Mouse (Mus musculus) embryonic facial prominence, embryonic 14.5 days (tissue): ENCODE data around the gene Stra6. TPM values are rescaled to one million over a fixed set of nuclear protein-coding genes. Genes with fewer than 3 reads are reported as not detected.
A peak's percentile ranks its signal among the peaks of the same experiment; 100 is the strongest.

ENCODE experiments used
- ATAC-seq: fragments of 200-750 bp; cut with Nextera tagmentation; 2 replicates; pipeline ENCODE4 v1.8.0; 2017; ENCODE audit warnings: low read depth, moderate number of reproducible peaks, moderate TSS enrichment
- DNase-seq: peaks from one replicate; pipeline ENCODE4 v3.0.0-alpha.2; 2015; ENCODE audit warnings: low spot score
- H3K27ac ChIP-seq: fragments of 300-500 bp; sonication (generic); replicated peaks from 2 replicates; pipeline ENCODE4 v1.5.1; 2014; ENCODE audit warnings: low read depth, mild to moderate bottlenecking, low read length, moderate library complexity
- H3K27me3 ChIP-seq: fragments of 300-500 bp; sonication (generic); replicated peaks from 2 replicates; pipeline ENCODE4 v1.6.1; 2014; ENCODE audit warnings: low read length; ENCODE audit not compliant: control insufficient read depth, insufficient read depth
- H3K36me3 ChIP-seq: fragments of 300-500 bp; sonication (generic); 2 replicates; pipeline ENCODE4 v1.6.1; 2014; ENCODE audit warnings: low read length, mixed read lengths; ENCODE audit not compliant: control insufficient read depth, insufficient read depth
- H3K4me1 ChIP-seq: fragments of 300-500 bp; sonication (generic); 2 replicates; pipeline ENCODE4 v1.6.1; 2014; ENCODE audit warnings: antibody characterized with exemption, low read length; ENCODE audit not compliant: control insufficient read depth, insufficient read depth
- H3K4me2 ChIP-seq: fragments of 300-500 bp; sonication (generic); 2 replicates; pipeline ENCODE4 v1.6.1; 2014; ENCODE audit warnings: low read depth, mild to moderate bottlenecking, low read length, moderate library complexity, mixed read lengths
- H3K4me3 ChIP-seq: fragments of 300-500 bp; sonication (generic); 2 replicates; pipeline ENCODE4 v1.5.1; 2014; ENCODE audit warnings: low read depth, mild to moderate bottlenecking, low read length
- H3K9ac ChIP-seq: fragments of 300-500 bp; sonication (generic); 2 replicates; pipeline ENCODE4 v1.6.1; 2014; ENCODE audit warnings: low read depth, mild to moderate bottlenecking, low read length, moderate library complexity, mixed read lengths
- H3K9me3 ChIP-seq: fragments of 300-500 bp; sonication (generic); 2 replicates; pipeline ENCODE4 v1.6.1; 2016; ENCODE audit warnings: low read length; ENCODE audit not compliant: control insufficient read depth
- WGBS: fragments of 180-500 bp; shearing (Covaris S2); extraction: QIAGEN DNeasy Blood & Tissue Kit; methylation state at CpG from one replicate; pipeline ENCODE4 v1.1.7; 2014; 5-methylcytosine and 5-hydroxymethylcytosine counted together
- polyA plus RNA-seq: library from polyadenylated mRNA; unstranded; fragments of >200 nt; fragmentation: Nextera tagmentation; extraction: Ambion mirVana; gene quantifications from 2 replicates; pipeline ENCODE4 v1.2.1, GENCODE M21; 2014

Gene Stra6
- polyA plus RNA-seq, 1 experiment from 2014 or later, result 10.5 TPM

- DNase-seq (no peak), ATAC-seq (peak; percentile 16; the same call in 1 of the 2 replicates)
- Histone ChIP-seq H3K27me3 (no peaks in the 10 kb centered on the region), H3K27ac (no peak overlapping the region), H3K4me3 (no peak overlapping the region), H3K4me1 (peaks cover 28% of the 10 kb centered on the region), H3K36me3 (no peaks in the 10 kb centered on the region), H3K9ac (no peak overlapping the region), H3K9me3 (no peaks in the 10 kb centered on the region), H3K4me2 (no peak overlapping the region)
- WGBS, result 40% methylated on average over 7 of the region's 7 CpGs
Measured at GRCm38 (mm10) chr9:58116024-58116651, 52.5 kb downstream of the Stra6 start.

GRCm38 (mm10) chr9:58118671-58119070, 55.1 kb downstream of the Stra6 start, which contains the start of gene Ccdc33:
Gene Ccdc33, minus strand, starts transcription at chr9:58118823.
- H3K27ac ChIP-seq, result no peak within 1 kb of the TSS
- H3K9me3 ChIP-seq, result no peaks in the 10 kb centered on the region
- H3K4me2 ChIP-seq, result no peak within 1 kb of the TSS
- H3K36me3 ChIP-seq, result no peaks in the 10 kb centered on the region
- ATAC-seq, result no peak
- H3K4me3 ChIP-seq, result no peak within 1 kb of the TSS
- no peaks in the 10 kb centered on the region for H3K27me3 ChIP-seq
- no peak for DNase-seq
- 37% methylated on average over 2 of the region's 2 CpGs for WGBS
- H3K4me1 ChIP-seq, result peaks cover 20% of the 10 kb centered on the region
- H3K9ac ChIP-seq, result no peak within 1 kb of the TSS

GRCm38 (mm10) chr9:58125085-58125484, 61.5 kb downstream of the Stra6 start:
- 31% methylated on average over 3 of the region's 3 CpGs for WGBS
- H3K9me3 ChIP-seq, result no peaks in the 10 kb centered on the region
- DNase-seq (no peak), ATAC-seq (no peak)
- peaks cover 23% of the 10 kb centered on the region for H3K4me1 ChIP-seq
- no peaks in the 10 kb centered on the region for H3K36me3 ChIP-seq
- no peak overlapping the region for H3K27ac ChIP-seq
- no peaks in the 10 kb centered on the region for H3K27me3 ChIP-seq
- no peak overlapping the region for H3K4me3 ChIP-seq
- no peak overlapping the region for H3K9ac ChIP-seq
- no peak overlapping the region for H3K4me2 ChIP-seq

- 24% methylated on average over 4 of the region's 4 CpGs for WGBS
- Histone ChIP-seq H3K27me3 (no peaks in the 10 kb centered on the region), H3K9me3 (no peaks in the 10 kb centered on the region), H3K27ac (no peak overlapping the region), H3K36me3 (no peaks in the 10 kb centered on the region), H3K4me2 (no peak overlapping the region), H3K9ac (no peak overlapping the region), H3K4me3 (no peak overlapping the region), H3K4me1 (peaks cover 26% of the 10 kb centered on the region)
- ATAC-seq, result no peak
- no peak for DNase-seq
Measured at GRCm38 (mm10) chr9:58125811-58126210, 62.2 kb downstream of the Stra6 start.

GRCm38 (mm10) chr9:58128926-58129413, 65.4 kb downstream of the Stra6 start:
- H3K36me3 ChIP-seq, result no peaks in the 10 kb centered on the region
- H3K4me1 ChIP-seq, result peaks cover 50% of the 10 kb centered on the region
- H3K27me3 ChIP-seq, result no peaks in the 10 kb centered on the region
- peak overlapping the region; percentile 74 for H3K27ac ChIP-seq
- WGBS, result 2% methylated on average over 10 of the region's 13 CpGs
- DNase-seq (peak; percentile 79), ATAC-seq (peak; percentile 65)
- peak overlapping the region; percentile 18; the same call in 1 of the 2 replicates for H3K4me2 ChIP-seq
- H3K4me3 ChIP-seq, result no peak overlapping the region
- peak overlapping the region; percentile 41; the same call in 1 of the 2 replicates for H3K9ac ChIP-seq
- H3K9me3 ChIP-seq, result no peaks in the 10 kb centered on the region

GRCm38 (mm10) chr9:58129508-58129907, 65.9 kb downstream of the Stra6 start:
- Histone ChIP-seq H3K27me3 (no peaks in the 10 kb centered on the region), H3K4me1 (peaks cover 55% of the 10 kb centered on the region), H3K4me3 (no peak overlapping the region), H3K36me3 (no peaks in the 10 kb centered on the region), H3K27ac (peak overlapping the region; percentile 74), H3K9ac (peak overlapping the region; percentile 41; the same call in 1 of the 2 replicates), H3K4me2 (peak overlapping the region; percentile 18; the same call in 1 of the 2 replicates), H3K9me3 (no peaks in the 10 kb centered on the region)
- WGBS, result 14% methylated on average over 8 of the region's 8 CpGs
- ATAC-seq (no peak), DNase-seq (peak; percentile 29)

GRCm38 (mm10) chr9:58130909-58131308, 67.3 kb downstream of the Stra6 start:
- Histone ChIP-seq H3K4me2 (no peak overlapping the region), H3K9me3 (no peaks in the 10 kb centered on the region), H3K4me3 (no peak overlapping the region), H3K9ac (no peak overlapping the region), H3K36me3 (no peaks in the 10 kb centered on the region), H3K4me1 (peaks cover 62% of the 10 kb centered on the region), H3K27ac (no peak overlapping the region), H3K27me3 (no peaks in the 10 kb centered on the region)
- DNase-seq, result no peak
- ATAC-seq, result no peak
- WGBS, result 46% methylated on average over 3 of the region's 3 CpGs

GRCm38 (mm10) chr9:58131735-58132134, 68.1 kb downstream of the Stra6 start:
- ATAC-seq (no peak), DNase-seq (peak; percentile 35)
- no peak overlapping the region for H3K9ac ChIP-seq
- no peaks in the 10 kb centered on the region for H3K27me3 ChIP-seq
- no peaks in the 10 kb centered on the region for H3K36me3 ChIP-seq
- H3K4me3 ChIP-seq, result no peak overlapping the region
- peaks cover 71% of the 10 kb centered on the region for H3K4me1 ChIP-seq
- H3K4me2 ChIP-seq, result no peak overlapping the region
- no peaks in the 10 kb centered on the region for H3K9me3 ChIP-seq
- no peak overlapping the region for H3K27ac ChIP-seq
- 67% methylated on average over 6 of the region's 7 CpGs for WGBS
